Mouse (Mus musculus) NIH3T3 (cell line): ENCODE measurements around the gene Trim12c.
"Not testable (repeated sequence)": the region's sequence is repeated elsewhere in the genome, so short reads cannot be mapped to it uniquely, and the experiment has no call there.

Experiments used
- DNase-seq: peaks from one replicate; pipeline ENCODE4 v3.0.0-alpha.2; 2012; ENCODE audit warnings: low read depth

Gene Trim12c

DNA sequence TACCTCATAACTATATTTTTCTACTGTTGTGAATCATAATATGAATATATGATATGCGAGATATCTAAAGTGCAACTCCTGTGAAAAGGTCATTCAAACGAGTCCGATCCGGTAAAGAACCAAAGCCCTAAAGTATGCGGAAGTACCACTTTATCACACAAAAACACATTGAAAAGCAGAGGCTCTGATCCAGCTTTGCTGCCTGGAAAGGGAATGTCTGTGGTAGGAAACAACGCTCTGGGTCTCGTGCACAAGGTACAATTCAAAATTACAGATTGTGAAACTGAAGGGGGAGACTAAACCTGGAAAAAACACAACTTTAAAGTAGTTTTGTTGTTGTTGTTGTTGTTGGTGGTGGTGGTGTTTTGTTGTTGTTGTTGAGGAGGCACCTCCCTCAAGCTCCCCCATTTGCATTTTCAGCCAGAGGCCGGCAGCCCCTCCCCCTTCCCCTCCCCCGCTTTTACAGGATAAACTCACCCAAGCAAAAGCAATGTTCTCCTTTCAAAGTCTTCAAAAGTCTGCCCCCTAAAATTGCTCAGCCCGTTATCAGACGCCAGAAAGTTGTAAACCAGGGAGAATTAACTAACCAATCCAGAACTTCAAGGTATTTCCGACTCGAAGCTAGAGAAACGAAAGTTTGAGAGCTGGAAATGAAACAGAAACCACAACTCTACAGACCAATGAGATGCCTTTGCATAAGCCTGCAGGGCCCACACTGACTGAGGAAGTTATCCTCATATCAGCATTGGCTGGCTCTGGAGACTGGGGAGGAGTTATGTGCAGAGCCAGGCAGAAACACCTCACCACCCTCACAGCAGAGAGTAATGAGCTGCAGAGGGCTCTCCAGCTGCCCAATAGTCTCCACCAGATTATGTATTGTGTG lies at the start of gene Trim12c:
Gene Trim12c, minus strand, starts transcription at position 646 of the 883 bp plus-strand sequence.
- DNase-seq: peak; percentile 86

- no peak for DNase-seq
These were observed 48.0 kb upstream of the Trim12c start for GRCm38 (mm10) chr7:104401140-104401539.

- no peak for DNase-seq
These were observed 47.5 kb upstream of the Trim12c start, which contains the start of gene Trim30c for GRCm38 (mm10) chr7:104400698-104401097. Gene Trim30c (minus strand): TSS chr7:104400837.

DNA sequence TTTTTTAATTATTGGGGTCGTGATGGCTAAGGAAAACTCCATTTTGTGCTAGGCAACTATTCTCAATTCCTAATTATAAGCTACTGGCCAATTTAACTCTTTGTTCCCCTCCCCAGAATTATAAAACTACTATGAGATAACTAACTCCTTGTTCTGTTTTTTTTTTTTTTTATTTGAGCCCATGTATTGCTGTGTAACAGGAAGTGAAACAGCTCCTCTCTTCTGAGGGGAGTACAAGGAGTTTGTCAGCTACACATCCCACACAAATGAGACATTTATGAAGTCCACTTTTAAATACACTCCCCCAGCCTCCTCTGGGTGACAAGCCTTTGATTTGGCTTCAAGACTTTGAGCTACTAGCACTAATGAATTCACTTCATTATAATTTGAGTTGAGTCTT lies 45.3 kb upstream of the Trim12c start:
- DNase-seq: no peak

DNA sequence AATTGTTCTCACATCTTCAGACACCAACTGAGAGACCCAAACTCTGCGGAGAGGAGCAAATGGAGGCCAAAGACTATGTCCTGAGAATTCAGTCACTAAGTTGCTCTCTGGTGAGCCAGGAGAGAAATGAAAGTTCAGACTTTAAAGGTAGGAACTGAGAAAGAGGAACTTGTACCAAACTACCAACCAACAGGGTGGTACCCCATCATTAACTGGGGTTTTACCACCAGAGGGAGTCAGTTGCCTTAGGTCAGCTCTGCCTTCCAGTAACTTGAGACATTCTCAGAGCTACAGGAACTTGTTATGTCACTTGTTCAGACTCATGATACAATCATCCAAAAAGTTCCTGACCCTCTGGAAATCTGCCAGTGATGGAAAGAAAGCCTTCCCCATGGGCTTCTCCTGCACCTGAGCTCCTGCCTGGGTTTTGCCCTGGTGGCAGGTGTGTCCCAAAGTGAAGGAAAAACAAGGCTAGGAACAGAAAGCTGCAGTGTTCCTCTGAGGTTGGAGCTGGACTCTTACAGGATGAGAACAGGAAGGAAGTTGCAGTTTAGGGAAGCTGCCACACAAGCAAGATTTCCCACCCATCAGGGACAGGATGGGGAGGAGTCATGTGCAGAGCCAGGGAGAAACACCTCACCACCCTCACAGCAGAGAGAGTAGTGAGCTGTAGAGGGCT lies 16.7 kb upstream of the Trim12c start, which contains the start of gene Trim30b:
Gene Trim30b, minus strand, starts transcription at position 149 of the 679 bp plus-strand sequence.
- peak; percentile 38 for DNase-seq

DNA sequence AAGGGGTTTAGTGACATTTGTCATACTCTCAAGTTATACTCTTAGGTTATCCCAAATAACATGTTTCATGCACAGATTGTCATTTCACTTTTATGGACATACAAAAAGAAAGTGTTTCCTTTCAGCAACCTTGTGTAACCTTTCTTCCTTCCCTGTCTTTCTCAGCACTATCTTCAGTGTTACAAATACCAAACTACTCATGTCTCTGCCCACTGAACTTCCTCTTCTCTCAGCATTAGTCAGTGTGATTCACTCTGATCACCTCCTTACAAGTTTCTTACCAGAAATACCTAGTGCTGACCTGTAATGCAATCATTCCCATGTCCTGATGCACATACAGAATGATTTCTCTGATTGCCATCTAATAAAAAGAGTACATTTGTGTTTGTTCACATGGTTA lies 13.2 kb upstream of the Trim12c start:
- no peak for DNase-seq

GRCm38 (mm10) chr7:104353600-104353967 lies 422 bp upstream of the Trim12c start:
- no peak for DNase-seq

DNA sequence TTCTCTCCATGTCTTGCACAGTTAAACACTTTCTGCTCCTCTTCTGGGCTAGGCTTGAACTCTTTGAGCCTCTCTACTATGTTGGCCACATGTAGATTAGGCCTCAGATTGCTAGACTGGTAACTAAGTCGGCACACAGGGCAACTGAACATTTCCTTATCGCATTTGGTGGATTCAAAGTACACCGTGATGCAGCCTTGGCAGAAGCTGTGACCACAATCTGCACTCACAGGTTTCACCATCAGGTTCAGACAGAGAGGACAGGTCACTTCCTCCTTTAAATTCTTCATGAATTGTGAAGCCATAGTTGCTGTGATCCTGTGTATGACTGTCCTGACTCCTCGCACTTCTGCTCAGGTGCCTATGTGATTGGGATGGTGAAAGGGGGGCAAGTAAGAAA lies 5.1 kb downstream of the Trim12c start:
- DNase-seq: not testable (repeated sequence)

- not testable (repeated sequence) for DNase-seq
These were observed 12.4 kb downstream of the Trim12c start for GRCm38 (mm10) chr7:104340744-104341143.

GRCm38 (mm10) chr7:104335547-104335946 lies 17.6 kb downstream of the Trim12c start:
- not testable (repeated sequence) for DNase-seq

DNA sequence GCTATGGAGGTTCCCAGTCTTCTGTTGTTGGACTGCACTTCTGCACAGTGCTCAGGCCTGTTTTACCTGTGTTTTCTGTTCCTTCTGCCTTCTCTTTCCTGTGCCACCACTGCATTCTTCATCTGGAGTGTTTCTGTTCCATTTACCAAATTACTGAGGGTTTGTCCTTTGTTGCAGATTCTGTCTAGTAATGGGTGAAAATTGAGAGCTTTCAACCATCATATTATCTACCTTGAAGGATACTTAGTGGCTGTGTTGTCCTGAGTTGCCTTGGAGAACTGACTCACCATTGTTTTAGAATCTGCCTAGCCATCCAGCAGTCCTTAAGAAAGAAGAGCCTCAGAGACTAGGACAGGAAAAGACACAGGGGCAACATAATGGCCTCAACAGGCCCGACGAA lies 24.0 kb downstream of the Trim12c start, which contains the start of gene Trim34b:
Gene Trim34b, plus strand, starts transcription at position 301 of the 400 bp plus-strand sequence.
- not testable (repeated sequence) for DNase-seq

DNA sequence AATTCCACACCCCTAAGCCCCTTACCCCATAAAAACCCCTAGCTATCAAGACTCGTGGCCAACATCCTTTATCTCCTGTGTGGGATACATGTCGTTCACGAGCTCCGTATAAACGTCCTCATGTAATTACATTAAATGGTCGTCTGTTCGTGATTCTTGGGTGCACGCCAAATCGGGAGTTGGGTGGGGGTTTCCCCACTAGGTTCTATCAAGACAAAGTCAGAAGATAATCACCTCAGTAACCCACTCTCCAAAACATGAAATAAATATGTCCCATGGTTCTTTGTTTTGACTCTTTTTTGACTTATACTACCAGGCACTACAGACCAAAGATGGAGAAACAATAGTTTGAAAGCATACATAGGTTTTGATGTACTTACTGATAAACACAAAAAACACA lies 31.1 kb downstream of the Trim12c start:
- DNase-seq: no peak

- not testable (repeated sequence) for DNase-seq
These were observed 37.6 kb downstream of the Trim12c start, which contains the start of gene Trim12a for GRCm38 (mm10) chr7:104315369-104316080. Gene Trim12a (minus strand): TSS chr7:104315466.

DNA sequence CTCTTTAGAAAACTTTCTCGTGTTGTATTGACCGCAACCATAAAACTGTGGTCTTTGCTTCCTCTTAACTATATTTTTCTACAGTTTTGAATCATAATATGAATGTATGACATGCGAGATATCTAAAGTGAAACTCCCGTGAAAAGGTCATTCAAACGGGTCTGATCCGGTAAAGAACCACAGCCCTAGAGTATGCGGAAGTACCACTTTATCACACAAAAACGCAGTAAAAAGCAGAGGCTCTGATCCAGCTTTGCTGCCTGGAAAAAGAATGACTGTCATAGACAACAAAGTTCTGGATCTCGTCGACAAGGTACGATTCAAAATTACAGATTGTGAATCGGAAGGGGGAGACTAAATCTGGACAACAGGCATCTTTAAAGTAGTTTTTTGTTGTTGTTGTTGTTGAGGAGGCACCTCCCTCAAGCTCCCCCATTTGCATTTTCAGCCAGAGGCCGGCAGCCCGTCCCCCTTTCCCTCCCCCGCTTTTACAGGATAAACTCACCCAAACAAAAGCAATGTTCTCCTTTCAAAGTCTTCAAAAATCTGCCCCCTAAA lies 38.3 kb downstream of the Trim12c start:
- DNase-seq: no peak

DNA sequence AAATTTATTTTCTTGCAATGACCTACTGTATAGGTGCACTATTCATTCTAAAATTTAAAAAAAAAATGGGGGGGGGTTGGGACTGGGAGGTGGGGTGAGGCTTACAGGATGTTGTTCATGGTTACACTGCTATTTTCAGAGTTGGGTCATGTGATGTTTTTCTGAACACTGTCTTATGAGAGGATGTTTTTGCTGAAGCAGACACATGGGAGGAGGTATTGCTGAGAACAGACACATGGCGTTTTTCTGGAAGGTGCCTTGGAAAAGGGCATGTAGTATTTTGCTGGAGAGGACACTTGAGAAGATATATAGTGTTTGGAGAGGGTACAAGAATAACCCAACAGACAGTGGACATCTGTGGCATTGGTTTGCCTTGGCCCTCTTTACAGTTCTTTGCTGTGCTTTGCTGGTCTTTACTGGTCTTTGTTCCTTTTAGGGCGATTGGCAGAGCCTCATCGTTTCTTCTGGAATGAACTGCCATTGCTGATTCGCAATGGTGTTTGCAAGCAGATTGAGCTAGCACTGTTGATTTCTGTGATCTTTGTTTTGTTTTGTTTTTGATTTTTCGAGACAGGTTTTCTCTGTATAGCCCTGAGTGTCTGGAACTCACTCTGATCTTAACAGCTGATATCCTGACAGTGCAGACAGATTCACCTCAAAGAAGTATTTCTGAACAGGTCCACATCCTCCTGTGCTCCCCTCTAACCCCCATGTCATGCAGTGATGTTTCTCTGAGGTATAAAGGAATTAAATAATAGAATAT lies 61.3 kb downstream of the Trim12c start:
- DNase-seq: no peak

GRCm38 (mm10) chr7:104290641-104291040 lies 62.5 kb downstream of the Trim12c start:
- DNase-seq: no peak
